Mouse (Mus musculus) embryo, embryonic 11.5 days (tissue): ENCODE measurements around the gene Ergic1.

Experiments used
- DNase-seq: peaks from one replicate; pipeline ENCODE4 v3.0.0-alpha.2; 2012; ENCODE audit warnings: low read depth, low spot score

Ergic1 gene

DNA sequence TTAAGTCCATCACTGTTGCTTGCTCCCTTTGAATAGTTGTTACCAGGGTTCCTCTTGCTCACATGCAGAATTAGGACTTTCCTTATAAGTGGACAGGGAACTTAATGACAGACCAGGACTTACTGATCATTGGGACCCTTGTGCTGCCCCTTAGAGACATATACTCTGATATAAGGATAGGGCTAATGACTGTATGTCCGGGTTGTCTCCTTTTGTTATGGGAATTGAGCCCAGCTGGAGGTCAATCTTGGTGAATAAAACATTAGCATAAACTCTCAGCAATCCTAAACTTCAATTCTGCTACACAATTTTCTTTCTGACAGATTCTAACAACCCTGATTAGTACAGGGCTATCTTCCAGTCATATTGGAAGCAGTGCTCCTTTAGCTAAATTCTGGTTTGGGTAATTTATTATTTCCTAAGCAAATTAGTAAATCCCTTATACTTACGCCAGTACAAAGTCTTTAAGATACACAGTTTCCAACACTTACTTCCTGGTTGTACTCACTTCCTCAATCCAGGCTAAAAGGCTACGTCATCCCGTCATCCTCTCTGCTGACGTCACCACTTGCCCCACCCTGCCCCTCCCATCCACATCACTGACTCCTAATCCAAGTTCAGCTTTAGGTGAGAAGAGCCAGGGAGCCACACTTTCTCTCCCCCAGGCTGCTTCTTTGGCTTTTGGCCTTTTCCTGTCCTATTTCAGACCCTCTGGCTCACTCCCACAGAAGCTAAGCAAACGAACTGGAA lies 23.4 kb upstream of the Ergic1 start:
- no peak for DNase-seq

DNA sequence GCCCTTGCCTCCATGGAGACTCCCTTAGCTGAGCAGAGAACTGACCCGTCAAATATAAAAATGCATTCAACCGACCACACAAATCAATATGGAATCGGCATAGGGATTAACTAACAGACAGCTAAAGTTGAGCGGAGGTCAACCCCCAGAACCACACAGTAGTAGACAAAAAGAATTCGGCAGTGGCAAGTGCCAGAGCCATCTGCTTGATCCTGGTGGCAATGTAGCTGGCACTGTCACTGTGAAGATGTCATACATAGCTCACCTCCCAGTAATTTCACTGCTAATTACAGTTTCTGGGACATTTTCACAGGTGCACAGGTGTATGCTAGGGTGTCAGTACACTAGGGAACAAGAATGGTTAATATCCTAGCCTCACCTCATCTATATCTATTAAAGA lies 21.2 kb upstream of the Ergic1 start:
- no peak for DNase-seq

DNA sequence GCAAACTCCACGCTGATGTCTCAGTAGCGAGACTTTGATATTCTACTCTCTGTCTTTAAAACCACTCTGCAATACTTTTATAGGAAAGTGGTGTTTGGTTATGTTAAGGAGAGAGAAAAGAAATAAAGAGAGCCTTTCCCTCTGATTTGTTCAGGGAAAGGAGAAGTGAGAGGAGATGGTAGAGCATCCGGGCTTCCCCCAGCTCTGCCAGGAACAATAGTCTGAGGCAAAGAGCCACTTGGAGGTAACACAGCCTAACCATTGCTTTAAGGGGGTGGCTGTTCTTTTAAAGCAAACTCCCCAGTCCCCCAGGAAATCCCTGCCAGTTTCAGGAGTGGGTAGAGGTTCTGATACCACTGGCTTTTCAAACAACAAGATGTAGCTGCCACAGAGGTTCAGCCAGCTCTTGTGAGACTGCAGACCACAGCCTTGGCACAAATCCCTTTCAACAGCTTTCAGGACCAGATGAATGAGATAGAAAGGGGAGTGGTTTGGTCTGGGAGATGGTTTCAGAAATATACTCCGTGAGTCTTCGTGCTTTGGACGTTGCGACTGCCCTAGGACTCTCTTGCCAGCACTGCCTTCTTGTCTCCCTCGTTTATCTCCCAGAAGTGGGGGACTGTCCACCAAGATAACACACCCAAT lies 16.8 kb upstream of the Ergic1 start:
- DNase-seq: no peak

DNA sequence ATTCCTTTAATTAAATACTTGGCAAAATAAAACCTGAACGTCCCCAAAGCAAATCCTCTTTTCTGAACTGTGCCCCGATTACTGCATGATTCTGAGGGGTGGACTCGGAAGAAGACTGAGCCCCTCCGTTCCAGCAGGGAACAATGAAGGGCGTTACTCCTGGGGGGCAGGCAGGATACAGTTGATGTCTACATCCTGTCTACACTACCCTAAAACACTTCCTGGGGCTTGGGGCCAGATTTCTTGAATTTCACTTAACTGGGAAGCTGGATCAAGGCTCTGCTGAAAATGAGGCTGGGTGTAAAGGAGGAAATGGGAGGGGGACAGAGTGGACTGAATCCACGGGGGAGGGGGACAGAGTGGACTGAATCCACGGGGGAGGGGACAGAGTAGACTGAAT lies 13.5 kb upstream of the Ergic1 start:
- DNase-seq: no peak

DNA sequence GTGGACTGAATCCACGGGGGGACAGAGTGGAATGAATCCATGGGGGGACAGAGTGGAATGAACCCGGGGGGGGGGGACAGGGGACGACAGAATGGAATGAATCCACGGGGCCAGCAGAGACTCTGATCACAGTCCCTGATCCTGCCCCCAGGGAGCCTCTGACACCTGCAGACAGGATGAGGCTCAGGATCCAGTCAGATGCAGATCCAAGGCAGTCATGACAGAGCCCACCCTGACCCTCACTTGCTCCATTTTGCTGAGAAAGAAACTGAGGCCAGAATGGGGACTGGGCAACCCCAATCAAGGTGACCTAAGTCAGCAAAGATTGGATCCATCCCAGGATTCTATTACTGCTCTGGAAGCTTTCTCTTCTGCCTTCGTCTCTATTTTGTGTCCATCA lies 12.7 kb upstream of the Ergic1 start:
- DNase-seq: no peak

DNA sequence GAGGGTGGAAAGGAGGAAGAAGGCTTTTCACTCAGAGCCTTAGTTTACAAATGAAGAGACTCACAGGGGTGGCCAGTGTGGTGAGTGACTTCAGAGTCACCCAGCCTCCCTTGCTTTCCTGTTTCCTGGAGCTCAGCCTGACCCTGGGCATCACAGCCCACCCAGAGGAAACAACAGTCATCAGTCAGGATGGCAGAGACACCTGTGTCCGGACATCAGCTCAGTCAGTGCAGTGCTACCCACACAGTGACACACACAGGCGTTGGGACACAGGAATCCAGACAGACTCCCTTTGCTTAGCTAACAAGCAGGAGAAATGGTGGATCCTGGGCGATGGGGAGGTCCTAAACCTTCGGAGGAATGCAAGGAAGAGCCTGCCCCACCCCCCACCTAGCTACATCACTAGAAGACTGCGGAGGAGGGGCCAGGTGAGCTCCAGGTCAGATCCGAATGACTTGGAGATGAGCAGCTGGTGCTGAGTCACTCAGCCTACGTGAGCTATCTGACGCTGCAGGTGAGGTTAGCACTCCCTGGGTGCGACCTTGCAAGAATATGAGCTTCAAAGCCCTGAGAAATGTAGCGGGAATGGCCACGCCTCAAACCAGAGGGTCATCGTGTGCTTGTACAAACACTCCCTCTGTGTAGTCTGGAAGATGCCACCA lies 12.0 kb upstream of the Ergic1 start:
- DNase-seq: no peak

DNA sequence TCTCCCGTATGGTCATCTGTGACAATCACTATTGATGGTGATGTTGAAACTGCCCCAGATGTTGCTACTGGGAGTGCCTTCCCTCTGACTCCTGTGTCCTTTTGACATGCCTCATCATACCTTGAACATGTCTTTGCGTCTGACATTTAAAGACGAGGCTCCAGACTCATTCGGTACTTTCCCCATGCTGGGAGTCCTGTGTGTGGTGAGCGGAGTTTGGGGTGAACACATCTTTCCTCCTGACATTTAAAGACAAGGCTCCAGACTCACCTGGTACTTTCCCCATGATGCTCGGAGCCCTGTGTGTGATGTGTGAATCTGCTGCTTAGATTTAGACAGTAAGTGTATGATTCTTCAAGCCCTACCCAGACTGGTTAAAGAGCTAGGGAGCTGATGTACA lies 10.2 kb upstream of the Ergic1 start:
- no peak for DNase-seq

DNA sequence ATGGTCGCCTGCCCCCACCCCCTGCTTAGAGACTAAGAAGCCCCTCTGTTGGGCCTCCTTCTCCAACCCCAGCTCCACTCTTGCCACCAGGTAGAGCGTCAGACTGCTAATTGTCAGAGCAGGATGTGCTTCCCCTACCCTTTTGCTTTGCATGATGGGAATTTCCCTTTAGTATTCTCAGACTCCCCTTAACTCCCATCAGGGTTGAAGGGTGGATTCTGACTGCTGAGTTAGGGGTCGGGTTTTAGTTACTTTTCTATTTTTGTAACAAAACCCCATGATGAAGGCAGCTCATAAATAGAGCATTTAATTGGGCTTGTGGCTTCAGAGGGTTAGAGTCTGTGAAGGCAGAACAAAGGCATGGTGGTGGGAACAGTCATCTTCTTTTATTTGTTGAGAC lies 8.3 kb upstream of the Ergic1 start:
- DNase-seq: no peak

DNA sequence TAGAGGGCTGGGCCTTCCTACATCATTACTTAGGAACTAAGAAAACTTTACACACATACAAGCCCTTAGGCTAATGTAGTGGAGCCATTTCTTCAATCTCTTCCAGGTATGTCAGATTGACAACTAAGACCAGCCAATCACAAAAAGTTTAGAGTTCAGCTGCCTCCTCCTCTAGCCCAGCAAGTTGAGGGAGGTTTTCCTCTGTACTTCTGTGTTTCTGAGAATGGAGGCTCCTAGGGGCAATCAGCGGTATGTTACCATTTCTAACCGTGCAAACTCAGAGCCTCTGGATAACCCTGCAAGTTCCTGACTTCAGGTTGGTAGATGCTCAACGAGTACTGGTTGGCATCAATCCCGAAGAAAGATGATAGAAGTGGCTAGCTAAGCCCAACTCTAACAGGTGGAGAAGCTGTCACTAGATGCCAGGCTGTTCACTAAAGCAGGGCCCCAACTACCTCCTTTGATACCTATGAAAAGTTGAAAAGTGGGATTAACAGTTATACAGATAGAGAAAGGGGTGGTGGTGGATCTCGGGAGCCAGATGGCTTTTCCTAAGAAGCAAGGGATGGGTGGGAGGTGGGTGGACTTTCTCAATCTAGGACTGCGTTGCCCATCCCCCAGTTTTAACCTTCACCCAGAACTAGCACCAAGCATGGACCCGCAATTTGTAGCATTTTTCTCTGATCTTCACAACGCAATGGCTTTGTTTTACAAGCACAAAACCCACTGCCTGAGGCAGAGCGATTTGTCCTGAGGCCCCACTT lies 581 bp upstream of the Ergic1 start:
- no peak for DNase-seq

DNA sequence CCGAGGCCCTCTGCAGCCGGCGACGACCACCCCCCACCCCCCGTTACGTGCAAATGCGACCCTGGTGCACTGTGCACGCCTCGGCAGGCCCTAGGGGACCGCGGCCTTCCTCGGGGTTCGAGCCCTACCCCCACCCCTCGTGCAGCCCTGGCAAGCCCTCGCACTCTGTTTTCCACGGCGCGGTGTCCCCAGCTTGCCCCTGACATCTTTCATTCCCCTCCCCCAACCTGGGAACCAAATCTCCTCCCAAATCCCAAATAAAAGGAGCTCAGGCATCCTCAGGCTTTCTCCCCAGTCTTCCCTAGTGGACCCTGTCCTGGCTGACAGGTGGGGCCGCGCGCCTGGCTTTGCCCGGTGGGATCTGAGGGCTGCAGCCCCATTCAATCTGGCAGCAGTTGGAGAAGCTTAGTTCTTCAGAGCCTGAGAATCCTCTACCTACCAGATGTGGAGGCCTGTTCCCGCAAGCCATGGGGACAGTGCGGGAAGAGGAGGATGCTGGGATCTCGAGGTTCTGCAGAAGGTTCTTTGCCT lies 427 bp downstream of the Ergic1 start, which contains the start of gene Dusp1:
Dusp1 (minus strand) TSS at position 478 of the 531 bp plus-strand sequence.
- DNase-seq: no peak

DNA sequence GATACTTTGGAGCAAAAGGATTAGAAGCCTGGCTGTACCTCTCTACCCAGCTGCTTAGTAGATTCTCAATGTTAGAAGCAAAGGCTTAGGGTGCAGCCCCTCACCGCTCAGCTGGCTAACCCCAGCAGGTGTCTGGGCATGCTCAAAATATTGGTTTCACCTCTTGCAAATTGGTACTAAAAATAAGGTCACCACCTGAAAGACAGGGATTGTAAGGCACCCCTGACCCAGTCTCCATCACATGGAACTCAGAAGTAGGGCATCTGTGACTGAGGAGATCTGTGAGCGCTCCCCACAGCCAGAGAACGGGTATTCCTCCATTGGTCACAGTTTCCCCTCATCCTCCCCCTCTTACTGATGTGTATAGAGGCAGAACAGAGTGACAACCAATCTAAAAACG lies 1.0 kb downstream of the Ergic1 start:
- DNase-seq: no peak

DNA sequence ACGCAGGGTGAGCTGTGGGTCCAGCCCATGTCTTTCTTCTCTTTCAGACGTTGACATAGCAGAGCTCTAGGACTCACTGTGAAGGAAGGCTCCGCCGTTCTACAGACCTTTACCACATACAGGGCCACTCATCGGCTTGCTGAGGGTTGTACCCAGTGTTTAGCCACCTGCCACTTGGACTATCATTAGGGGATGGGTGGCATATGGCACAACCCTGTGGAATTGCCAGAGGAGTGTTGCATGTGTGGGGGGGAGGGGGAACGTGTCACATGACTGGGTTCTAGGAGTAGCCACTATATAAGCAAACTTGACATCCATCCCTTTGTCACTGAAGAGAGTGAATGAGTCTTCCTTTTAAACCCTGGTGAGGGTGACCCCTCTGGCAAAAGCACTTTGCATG lies 2.2 kb downstream of the Ergic1 start:
- DNase-seq: no peak

DNA sequence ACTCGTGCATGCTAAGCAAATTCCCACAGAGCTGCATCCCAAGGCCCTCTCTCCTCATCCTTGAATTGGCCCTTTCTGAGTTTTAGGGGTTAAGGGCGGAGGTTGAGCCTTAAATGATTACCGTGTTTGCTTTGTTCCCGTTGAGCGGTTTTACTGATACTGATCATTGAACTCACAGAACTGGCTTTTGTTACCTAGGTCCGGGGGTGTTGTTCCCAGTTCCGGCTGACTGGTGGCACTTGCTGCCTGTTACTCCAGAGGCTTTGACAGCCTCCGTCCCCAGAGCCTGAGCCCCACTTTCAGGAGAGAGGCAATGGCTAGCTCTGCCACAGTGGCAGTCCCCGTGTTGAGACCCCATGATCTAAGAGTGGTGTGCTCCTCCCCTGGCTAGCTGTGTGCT lies 3.1 kb downstream of the Ergic1 start:
- no peak for DNase-seq

DNA sequence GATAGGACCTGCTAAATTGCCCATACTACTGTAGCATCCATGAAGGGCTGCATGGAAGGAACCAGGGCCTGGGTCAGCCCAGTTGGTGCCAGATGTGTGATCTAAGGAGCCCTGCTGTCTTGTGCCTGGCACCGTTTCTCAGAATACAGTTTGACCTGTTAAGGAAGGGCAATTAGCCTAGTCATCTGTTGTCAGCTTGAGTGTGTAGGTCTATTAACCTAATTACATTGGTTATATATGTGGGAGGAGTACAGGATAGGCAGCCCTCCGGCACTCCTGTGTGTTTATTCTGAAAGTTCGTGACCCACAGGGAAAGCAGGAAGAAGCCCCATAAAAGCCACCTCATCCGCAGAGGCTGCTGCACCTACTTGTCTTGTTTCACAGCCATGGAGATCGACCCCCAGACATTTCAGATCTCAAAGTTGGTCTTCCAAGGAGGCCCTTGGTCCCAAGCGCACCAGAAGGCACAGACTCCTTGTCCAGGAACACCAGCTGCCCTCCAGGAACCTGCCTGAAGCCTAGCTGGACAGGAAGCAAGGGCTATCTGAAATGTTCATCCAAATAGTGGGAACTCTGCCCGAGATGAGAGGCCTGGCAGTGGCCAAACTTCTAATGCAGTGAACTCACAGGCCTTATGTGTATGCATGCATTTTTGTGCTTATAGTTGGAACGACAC lies 6.0 kb downstream of the Ergic1 start:
- no peak for DNase-seq

DNA sequence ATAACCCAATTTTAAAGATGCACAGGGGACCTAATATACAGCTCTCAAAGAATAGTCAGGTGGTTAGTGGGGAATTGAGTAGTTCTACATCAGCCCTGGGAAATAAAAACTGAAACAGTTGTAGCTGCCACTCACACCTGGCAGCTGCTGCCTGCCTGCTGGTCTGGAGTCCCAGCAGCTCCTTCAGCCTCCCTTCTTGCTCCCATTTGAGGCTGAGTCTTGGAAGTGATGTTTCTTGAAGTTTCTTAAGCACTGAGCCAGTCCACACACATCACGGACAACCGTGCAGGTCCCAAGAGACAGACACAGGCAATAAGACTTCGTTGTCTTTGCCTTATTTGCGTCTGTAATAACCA lies 6.5 kb downstream of the Ergic1 start:
- no peak for DNase-seq

DNA sequence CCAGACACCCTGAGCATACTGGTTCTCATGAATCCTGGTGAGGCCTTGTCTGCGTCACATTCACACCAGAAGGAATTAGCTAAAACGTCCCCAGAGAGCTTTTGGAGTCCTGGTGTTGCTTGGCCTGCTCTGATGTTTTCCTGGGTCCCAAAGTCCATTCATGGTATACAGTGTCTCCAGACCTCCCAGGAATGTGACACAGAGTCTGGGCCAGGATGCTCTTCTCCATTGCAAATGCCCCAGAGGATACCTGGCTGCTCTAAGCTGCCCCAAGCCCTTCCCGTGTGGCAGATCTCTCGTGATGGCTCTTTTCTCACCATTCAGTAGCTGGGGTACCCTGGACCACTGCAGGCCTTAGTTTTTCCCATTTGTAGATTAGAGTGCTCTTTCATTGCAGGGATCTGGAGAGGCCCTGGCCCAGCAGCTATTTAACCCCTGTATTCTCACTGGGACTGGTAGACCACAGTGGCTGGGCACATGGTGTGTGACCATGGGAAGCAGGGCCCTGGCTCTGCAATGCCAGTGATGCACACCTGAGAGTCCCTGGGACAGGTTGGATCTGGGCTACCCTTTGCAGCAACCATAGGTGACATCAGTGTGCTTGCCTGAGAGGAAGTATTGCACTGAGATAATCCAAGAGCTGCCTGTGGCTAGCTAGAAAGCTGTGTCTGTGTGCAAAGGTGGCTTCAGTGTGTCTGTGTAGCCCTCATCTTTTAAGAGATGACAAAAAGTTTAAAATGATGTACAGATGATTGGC lies 8.5 kb downstream of the Ergic1 start:
- no peak for DNase-seq

DNA sequence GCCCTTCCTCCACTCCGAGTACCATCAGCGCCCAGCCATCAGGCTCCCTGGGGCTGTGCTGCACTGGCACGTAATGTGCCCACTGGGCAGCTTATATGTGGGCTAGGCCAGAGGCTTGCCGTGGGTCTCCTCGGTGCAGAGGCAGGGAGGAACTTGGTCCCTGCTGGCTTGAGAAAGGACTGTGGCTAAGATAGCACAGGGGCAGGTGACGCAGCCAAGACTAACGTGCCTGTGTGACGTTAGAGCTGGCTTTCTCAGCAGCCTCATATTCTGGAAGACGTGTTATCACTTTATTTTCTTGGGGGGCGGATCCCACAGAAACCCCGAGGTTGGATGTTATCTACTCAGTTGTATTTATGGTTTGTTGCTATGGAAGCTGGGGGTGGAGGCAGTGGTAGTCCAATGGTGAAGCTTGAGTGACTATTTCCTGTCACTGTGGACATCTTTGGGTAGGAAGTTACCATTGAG lies 9.4 kb downstream of the Ergic1 start:
- no peak for DNase-seq

DNA sequence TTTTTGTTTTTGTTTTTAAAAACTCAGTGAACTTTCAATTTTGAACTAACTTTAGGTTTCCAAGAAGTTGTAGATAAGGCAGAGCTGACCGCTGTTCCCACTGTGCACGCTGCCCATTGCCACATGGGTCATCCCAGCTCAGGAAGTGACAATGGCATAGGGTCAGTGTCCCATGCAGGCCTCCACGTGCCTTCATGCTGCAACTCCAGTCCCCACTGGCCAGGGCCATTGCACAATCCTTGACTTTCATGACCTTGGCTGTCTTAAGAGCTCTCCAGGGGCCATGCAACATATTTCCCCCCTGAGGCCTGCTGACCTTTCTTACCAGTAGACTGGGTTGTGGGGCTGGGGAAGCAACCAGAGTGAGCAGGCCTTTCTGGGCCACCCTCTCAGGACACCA lies 10.1 kb downstream of the Ergic1 start:
- DNase-seq: no peak

DNA sequence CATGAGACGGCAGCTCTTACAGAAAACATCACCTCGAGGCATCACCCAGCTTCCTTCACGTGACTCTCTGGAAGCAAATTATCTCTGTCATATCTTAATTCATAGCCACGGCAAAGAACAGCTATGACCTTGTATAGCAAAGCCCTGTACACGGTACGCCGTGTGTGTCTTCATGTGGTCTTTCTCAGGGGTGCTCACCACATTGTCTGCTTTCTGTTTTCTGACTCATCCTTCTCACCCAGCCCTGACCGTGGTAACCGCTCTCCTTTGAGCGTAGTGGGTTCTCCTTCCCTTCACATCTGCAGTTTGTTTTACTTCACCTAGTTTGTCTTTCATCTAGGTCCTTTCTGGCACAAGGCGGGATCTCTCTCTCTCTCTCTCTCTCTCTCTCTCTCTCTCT lies 11.0 kb downstream of the Ergic1 start:
- no peak for DNase-seq

DNA sequence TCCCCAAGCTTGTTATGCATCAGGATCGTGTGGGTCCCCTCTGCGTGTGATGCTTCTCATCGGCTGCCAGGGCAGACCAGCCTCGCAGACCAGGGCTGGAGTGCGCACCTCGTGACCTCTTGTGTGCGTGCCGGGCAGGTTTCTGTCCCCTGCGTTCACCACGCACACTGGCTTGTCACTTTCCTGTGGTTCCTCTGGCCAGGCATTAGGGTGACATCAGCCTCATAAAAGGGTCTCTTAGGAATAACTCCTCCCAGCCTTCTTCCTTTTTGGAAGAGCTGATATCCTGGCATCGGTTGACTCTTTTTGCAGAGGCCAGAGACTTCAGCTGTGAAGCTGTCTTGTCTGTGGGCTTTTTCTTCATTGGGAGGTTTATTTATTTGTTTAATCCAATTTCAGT lies 12.8 kb downstream of the Ergic1 start:
- no peak for DNase-seq

DNA sequence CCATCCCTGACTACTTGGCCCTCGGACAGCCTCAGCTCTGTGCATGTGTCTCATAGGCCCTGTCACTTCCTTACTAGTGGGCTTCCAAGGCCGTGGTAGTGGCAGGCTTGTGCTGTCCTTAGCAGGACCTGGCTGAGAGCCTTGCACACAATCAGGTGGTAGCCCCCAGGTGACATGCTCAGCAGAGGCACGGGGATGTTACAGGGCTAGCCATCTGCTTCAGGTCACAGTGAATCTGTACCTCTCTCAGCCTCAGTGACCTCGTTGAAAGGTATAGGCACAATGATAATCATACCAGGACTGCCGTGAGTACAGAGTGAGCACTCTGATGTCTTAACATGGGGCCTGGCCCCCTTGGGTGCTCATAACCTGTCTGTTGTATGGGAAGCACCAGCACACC lies 13.4 kb downstream of the Ergic1 start:
- DNase-seq: no peak
